Mouse (Mus musculus) T-helper 2 cell (primary cell): ENCODE measurements around the gene Plppr4.

Experiments used
- in situ Hi-C: fragments of 300-600 bp; cut with MboI, MseI; formaldehyde crosslinking; loops from one replicate; pipeline ENCODE4 v1.15.1; 2025; ENCODE audit warnings: high pct_unique_total_duplicates

Gene Plppr4

GRCm38 (mm10) chr3:117294308-117294925 lies 66.3 kb downstream of the Plppr4 start:
- in situ Hi-C loops, result no loop called here
